ENCODE assay signal across 9 mouse cellular contexts in the genomic region with DNA sequence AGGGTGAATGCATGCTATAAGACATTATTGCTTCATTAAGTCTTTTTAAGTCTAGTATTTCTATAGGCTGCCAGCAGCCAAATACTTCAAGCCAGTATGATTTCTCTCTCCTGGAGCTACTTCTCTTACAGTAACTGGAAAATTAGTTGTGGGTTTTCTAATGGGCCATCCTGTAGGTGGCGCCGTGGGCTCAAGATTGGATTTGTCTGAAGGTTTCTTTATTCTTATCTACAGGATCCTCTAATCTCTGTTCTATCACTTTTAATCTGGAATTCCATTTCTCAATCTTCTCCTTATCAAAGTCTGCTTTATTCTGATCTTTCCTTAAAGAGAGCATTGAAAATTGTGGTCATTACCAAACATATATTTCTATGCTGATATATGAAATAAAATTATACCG. TPM values are rescaled to one million over a fixed set of nuclear protein-coding genes. Genes with fewer than 3 reads are reported as not detected.
DNase-seq lines count a peak whose midpoint lies in the region; ATAC-seq lines count a peak whose summit lies in the region.
"Had no signal": no experiment of that assay in that cellular context is flagged by ENCODE, and none has a peak within 500 bp of the region (broad histone marks: within the 10 kb centered on the region; RNA-seq: fewer than 3 reads in every experiment).

No protein-coding gene starts in this region.

- no peaks in the 10 kb centered on the region for H3K36me3 ChIP-seq in kidney, embryonic 16.5 days (ENCODE audit: insufficient read depth, low read length)
- no peaks in the 10 kb centered on the region for H3K36me3 ChIP-seq in embryonic facial prominence, embryonic 10.5 days (replicated peaks)
- H3K36me3 ChIP-seq in forebrain, embryonic 16.5 days (ENCODE audit: control insufficient read depth, insufficient read depth), result no peaks in the 10 kb centered on the region
- H3K36me3 ChIP-seq: limb, embryonic 13.5 days had no signal

- 29% methylated on average over 3 of the region's 3 CpGs for WGBS in kidney, embryonic 16.5 days
- 32% methylated on average over 3 of the region's 3 CpGs for WGBS in embryonic facial prominence, embryonic 10.5 days
- 33% methylated on average over 3 of the region's 3 CpGs for WGBS in forebrain, embryonic 16.5 days

- H3K4me3 ChIP-seq in kidney, embryonic 16.5 days (ENCODE audit: low read length), result no peak overlapping the region
- no peak overlapping the region for H3K4me3 ChIP-seq in embryonic facial prominence, embryonic 10.5 days
- H3K4me3 ChIP-seq in forebrain, embryonic 16.5 days (replicated peaks; ENCODE audit: low read length), result no peak overlapping the region
- H3K4me3 ChIP-seq: limb, embryonic 13.5 days had no signal

- no peak overlapping the region for H3K4me2 ChIP-seq in kidney, embryonic 16.5 days (replicated peaks; ENCODE audit: low read depth, low read length)
- H3K4me2 ChIP-seq in forebrain, embryonic 16.5 days (ENCODE audit: low read length), result no peak overlapping the region
- H3K4me2 ChIP-seq: limb, embryonic 13.5 days had no signal

- ATAC-seq in kidney, embryonic 16.5 days (ENCODE audit: low FRiP score, low TSS enrichment), result no peak
- no peak for ATAC-seq in forebrain, embryonic 16.5 days

- H3K27ac ChIP-seq in kidney, embryonic 16.5 days (ENCODE audit: low read length), result no peak overlapping the region
- H3K27ac ChIP-seq in embryonic facial prominence, embryonic 10.5 days (replicated peaks), result no peak overlapping the region
- H3K27ac ChIP-seq in forebrain, embryonic 16.5 days (ENCODE audit: low read length), result no peak overlapping the region
- H3K27ac ChIP-seq: limb, embryonic 13.5 days had no signal

- DNase-seq in kidney, adult 18-20 months, result peak; percentile 50
- DNase-seq in ES-CJ7 (ENCODE audit: low read depth, low spot score), result peak; percentile 44
- DNase-seq in adrenal gland, adult 2 months, result peak; percentile 28
- peak; percentile 43 for DNase-seq in embryonic facial prominence, embryonic 10.5 days (ENCODE audit: low spot score)
- DNase-seq in left cerebral cortex, adult 18-20 months (ENCODE audit: low spot score in 2 of 2), result peak; percentile 35 to 45
- peak; percentile 47 to 50 for DNase-seq in right cerebral cortex, adult 2 months (ENCODE audit: low spot score in 2 of 2)

- no peaks in the 10 kb centered on the region for H3K9me3 ChIP-seq in kidney, embryonic 16.5 days (ENCODE audit: low read length)
- no peaks in the 10 kb centered on the region for H3K9me3 ChIP-seq in embryonic facial prominence, embryonic 10.5 days
- H3K9me3 ChIP-seq in forebrain, embryonic 16.5 days (ENCODE audit: control insufficient read depth, low read length), result no peaks in the 10 kb centered on the region
- H3K9me3 ChIP-seq: limb, embryonic 13.5 days had no signal

- H3K4me1 ChIP-seq in kidney, embryonic 16.5 days (ENCODE audit: insufficient read depth, low read length), result peaks cover 5% of the 10 kb centered on the region
- H3K4me1 ChIP-seq in embryonic facial prominence, embryonic 10.5 days, result no peaks in the 10 kb centered on the region
- H3K4me1 ChIP-seq in forebrain, embryonic 16.5 days (replicated peaks; ENCODE audit: control insufficient read depth, insufficient read depth, low read length), result no peaks in the 10 kb centered on the region

- H3K9ac ChIP-seq in kidney, embryonic 16.5 days (replicated peaks; ENCODE audit: low read length), result no peak overlapping the region
- H3K9ac ChIP-seq in forebrain, embryonic 16.5 days (replicated peaks; ENCODE audit: low read depth, low read length), result no peak overlapping the region
- H3K9ac ChIP-seq: limb, embryonic 13.5 days had no signal

- no peaks in the 10 kb centered on the region for H3K27me3 ChIP-seq in kidney, embryonic 16.5 days (ENCODE audit: insufficient read depth, low read length)
- no peaks in the 10 kb centered on the region for H3K27me3 ChIP-seq in embryonic facial prominence, embryonic 10.5 days (replicated peaks; ENCODE audit: low read depth, poor library complexity, severe bottlenecking)
- H3K27me3 ChIP-seq in forebrain, embryonic 16.5 days (replicated peaks; ENCODE audit: control insufficient read depth, insufficient read depth, low read length), result no peaks in the 10 kb centered on the region
- H3K27me3 ChIP-seq: limb, embryonic 13.5 days had no signal

RNA-seq across cellular contexts. Expression of gene Trcg1, which starts 27.0 kb away (rescaled TPM):
- polyA plus RNA-seq in kidney, embryonic 16.5 days (2015; fragmentation: Nextera tagmentation; extraction: Ambion mirVana), result not detected in 2 replicates
- not detected for total RNA-seq in adrenal gland, adult 2 months (2021)
- not detected in 2 replicates for polyA plus RNA-seq in adrenal gland, adult 2 months (2012; rRNA removed)
- polyA plus RNA-seq in embryonic facial prominence, embryonic 10.5 days (2016; fragmentation: Nextera tagmentation; extraction: Ambion mirVana), result 0.07 TPM in 1 of 2 replicates, not detected in the other
- not detected for total RNA-seq in left cerebral cortex, adult 18-20 months (2021)
- not detected in 2 replicates for polyA plus RNA-seq in forebrain, embryonic 16.5 days (2015; fragmentation: Nextera tagmentation; extraction: Ambion mirVana)
- polyA plus RNA-seq: limb, embryonic 13.5 days had no signal

RNA-seq across cellular contexts. Expression of gene Commd4, which starts 51.2 kb away (rescaled TPM):
- polyA plus RNA-seq in kidney, embryonic 16.5 days (2015; fragmentation: Nextera tagmentation; extraction: Ambion mirVana), result 107 and 130 TPM in 2 replicates
- 10 to 100 TPM; 47.5 to 59.8 TPM for total RNA-seq in adrenal gland, adult 2 months (2021)
- polyA plus RNA-seq in adrenal gland, adult 2 months (2012; rRNA removed), result 176 and 182 TPM in 2 replicates
- polyA plus RNA-seq in embryonic facial prominence, embryonic 10.5 days (2016; fragmentation: Nextera tagmentation; extraction: Ambion mirVana), result 99.9 and 105 TPM in 2 replicates
- 10 to 100 TPM; 80.9 to 92.2 TPM for total RNA-seq in left cerebral cortex, adult 18-20 months (2021)
- 185 and 213 TPM in 2 replicates for polyA plus RNA-seq in forebrain, embryonic 16.5 days (2015; fragmentation: Nextera tagmentation; extraction: Ambion mirVana)

RNA-seq across cellular contexts. Expression of gene 1700017B05Rik, which starts 53.1 kb away (rescaled TPM):
- polyA plus RNA-seq in kidney, embryonic 16.5 days (2015; fragmentation: Nextera tagmentation; extraction: Ambion mirVana), result 23.0 and 26.3 TPM in 2 replicates
- 10 to 100 TPM; 40.5 to 53.8 TPM for total RNA-seq in adrenal gland, adult 2 months (2021)
- 33.0 and 42.8 TPM in 2 replicates for polyA plus RNA-seq in adrenal gland, adult 2 months (2012; rRNA removed)
- polyA plus RNA-seq in embryonic facial prominence, embryonic 10.5 days (2016; fragmentation: Nextera tagmentation; extraction: Ambion mirVana), result 15.6 and 16.8 TPM in 2 replicates
- total RNA-seq in left cerebral cortex, adult 18-20 months (2021), result 10 to 100 TPM; 14.1 to 18.9 TPM
- 4.7 and 5.6 TPM in 2 replicates for polyA plus RNA-seq in forebrain, embryonic 16.5 days (2015; fragmentation: Nextera tagmentation; extraction: Ambion mirVana)
